Mouse (Mus musculus) urinary bladder, postnatal 4 days (tissue): Measurements from ENCODE around the gene Zgrf1.
A peak's percentile ranks its signal among the peaks of the same experiment; 100 is the strongest.

ENCODE experiments used
- DNase-seq, 2 experiments: peaks; one replicate each; pipeline ENCODE4 v3.0.0; 2021 to 2022; ENCODE audit warnings: low spot score in 2 of 2

Gene Zgrf1

GRCm38 (mm10) chr3:127558201-127558600 is 4.9 kb downstream of the Zgrf1 start:
- DNase-seq = no peak

GRCm38 (mm10) chr3:127562974-127563373 is 9.7 kb downstream of the Zgrf1 start:
- DNase-seq = no peak

DNA sequence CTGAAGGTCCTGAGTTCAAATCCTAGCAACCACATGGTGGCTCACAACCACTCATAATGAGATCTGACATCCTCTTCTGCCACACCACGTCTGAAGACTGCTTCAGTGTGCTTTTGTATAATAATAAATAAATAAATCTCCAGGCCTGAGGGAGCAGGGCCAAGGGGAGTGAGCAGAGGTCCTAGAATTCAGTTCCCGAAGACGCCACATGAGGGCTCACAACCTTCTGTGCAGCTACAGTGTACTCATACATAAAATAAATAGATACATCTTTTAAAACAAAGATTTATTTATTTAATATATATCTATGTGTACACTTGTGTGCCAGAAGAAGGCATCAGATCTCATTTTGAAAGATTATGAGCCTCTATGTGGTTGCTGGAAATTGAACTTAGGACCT is 11.8 kb downstream of the Zgrf1 start:
- no peak for DNase-seq

DNA sequence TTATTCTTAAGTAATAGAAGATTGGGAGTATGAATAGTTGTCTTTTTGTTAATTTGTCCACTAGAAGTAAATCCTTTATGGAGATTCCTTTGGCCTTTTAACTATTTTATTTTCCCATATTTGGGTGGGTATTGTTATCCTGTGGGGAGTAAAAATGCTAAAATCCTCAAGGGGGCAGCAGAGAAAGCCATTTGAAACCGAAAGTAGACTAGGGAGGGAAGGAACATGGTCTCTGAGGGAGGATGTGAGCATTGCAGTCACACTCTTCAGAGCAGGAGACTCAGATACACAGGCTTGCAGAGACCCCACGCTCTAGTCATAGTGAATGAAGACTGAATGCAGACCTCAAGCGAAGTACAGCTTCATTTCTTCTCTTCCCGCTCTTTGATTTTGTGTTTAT is 19.3 kb downstream of the Zgrf1 start:
- no peak for DNase-seq

- DNase-seq = no peak
Observed at GRCm38 (mm10) chr3:127597136-127597535, 43.8 kb downstream of the Zgrf1 start.

DNA sequence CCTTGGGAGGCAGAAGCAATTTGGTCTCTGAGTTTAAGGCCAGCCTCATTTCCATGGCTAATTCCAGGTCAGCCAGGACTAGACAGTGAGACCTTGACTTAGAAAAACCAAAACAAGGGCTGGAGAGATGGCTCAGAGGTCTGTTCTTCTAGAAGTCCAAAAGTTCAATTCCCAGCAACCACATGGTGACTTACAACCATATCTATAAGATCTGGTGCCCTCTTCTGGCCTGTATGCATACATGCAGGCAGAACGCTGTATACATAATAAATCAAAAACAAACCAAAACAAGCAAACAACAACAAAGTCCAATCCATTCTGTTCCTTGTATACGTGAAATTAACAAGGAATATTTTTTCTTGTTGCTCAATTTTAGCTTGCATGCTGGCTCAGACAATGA is 54.8 kb downstream of the Zgrf1 start:
- no peak for DNase-seq

DNA sequence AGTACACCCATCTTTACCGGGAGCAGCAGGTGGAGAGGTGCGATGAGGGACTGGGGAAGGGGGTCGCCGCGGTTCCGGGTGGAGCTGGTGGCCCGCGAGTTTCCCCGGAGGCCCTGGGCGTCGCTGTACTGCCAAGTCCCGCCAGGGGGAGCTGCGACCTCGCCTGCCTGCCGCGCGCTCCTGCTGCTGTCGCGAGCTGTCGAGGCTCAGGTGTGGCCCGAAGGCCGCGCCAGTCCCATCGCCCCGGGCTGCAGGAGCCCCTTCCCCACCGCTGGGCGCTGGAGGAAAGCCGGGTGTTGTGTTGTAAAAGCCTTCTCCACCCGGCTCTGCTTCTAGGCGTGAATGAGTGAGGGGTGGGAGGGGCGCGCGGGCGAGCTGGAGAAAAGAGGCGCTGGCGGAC is 72.0 kb downstream of the Zgrf1 start:
- peak in 1 of 2 experiments; percentile 51 for DNase-seq

DNA sequence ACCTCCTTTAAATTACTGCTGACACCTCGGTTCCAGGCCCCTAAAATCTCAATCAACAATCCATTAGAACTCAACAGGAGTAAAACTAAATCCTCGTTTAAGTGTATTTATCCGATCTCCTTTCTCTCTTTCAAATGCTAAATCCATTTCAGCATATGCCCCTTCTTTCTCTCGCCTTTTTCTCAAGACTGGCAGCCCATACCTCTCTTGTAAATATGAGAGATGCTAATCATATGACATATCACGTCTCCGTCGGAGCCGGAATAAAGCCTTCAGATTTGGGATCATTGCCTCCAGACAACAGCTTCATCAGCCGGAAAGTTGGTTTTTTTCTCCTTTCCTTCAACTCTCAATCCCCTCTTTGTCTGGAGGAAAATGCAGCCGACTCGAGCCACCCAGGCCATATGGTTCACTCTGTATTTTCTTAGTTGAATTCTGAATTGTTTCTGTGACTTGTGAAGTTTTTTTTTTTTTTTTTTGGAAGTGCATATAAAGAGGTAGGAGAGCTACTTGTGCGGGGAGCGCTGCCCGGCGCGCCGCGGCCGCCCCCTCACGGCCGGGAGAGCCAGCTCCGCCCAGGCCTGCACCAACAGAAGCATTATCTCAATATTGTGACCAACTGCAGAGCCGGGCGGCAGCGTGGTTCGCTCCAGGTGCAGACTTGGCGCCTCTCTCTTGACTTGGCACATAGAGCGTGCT is 72.6 kb downstream of the Zgrf1 start:
- no peak for DNase-seq

GRCm38 (mm10) chr3:127626524-127626923 is 73.2 kb downstream of the Zgrf1 start:
- no peak for DNase-seq

GRCm38 (mm10) chr3:127627151-127627955 is 74.1 kb downstream of the Zgrf1 start:
- DNase-seq = no peak

GRCm38 (mm10) chr3:127627956-127628310 is 74.6 kb downstream of the Zgrf1 start:
- DNase-seq = no peak

DNA sequence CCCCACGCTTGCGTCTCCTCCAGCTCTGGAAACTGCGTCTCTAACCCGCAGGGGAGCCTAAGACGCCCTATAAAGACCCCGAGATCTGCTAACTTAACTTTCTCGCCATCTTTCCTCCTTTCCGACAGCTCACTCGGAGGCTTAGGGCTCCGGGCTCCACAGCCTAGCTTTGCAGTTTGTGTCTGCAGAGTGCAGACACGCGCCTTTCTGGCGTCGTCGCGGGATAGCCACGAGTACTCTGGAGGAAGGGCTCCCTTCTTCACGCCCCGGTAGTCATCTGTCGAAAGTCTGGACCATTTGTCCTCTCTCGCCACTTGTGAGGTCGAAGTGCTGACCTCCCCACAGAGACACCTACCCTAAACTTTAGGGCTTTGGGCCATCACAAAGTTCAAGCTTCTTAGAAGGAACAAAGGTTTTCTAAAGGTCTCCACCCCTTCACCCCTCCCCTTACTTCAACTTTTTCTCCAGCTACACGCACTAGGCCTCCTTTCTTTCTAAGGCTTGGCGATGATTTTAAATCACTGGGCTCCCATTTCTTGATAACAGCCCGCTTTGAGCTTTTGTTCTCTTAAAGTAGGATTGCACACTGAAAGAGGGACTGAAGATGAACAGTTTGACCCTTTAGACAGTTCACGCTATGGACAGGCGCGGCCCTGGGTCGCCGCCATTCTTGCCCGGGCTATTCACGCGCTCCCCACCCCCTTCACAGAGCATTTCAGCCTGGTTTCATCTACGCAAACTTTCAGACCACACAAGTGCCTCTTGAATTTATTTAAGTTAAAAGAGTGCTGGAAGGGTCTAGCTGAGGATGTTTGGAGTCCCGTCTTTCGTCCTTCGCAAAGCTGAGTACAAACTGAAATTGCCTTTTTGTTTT is 75.3 kb downstream of the Zgrf1 start:
- no peak for DNase-seq

GRCm38 (mm10) chr3:127630190-127630589 is 76.9 kb downstream of the Zgrf1 start:
- DNase-seq = no peak

DNA sequence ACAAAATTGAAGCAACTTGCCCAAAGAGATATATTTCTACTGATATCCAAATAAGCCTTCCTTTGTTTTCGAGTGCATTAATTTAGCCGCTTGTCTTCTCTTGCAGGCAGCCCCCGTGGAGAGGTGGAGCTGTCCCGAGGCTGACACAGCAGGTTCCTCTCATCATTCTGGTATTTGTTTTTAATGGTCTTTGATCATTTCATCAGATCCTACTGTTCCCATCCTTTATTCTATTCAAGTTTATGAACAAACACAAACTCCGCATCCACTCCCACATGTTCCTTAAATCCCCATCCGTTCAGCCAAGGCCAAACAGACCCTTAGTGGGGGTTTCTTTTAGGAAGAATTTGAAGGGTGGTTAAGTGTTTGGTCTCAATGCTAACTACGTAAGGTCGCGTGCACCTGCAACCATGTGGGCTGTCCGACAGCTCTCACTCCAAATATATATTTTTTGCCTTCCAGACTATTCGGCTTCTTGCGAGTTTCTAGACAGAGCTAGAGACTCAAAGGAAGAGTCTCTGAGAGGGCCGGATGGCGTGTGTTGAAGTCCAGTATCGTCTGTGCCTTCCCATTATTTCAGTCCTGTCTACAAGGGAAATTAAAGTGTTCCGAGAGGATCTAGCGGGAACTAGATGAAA is 77.6 kb downstream of the Zgrf1 start:
- no peak for DNase-seq

DNA sequence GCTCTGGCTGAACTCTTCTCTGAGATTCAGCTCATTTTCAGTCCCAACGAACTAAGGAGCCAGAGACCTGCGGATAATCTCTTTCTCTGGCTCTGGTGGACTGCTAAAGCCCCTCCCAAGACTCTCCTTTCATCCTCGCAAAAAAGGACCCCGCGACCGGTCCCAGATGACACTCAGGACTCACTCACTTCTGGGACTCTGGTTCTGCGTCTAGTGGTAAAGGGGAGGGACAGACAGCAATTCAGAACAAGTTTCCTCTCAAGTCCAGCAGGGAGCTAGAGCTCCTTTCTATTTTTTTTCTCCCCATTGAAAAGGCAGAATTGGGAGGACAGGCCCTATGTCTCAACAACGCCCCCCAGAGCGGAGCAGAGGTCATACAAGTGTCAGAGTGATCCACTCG is 78.3 kb downstream of the Zgrf1 start:
- no peak for DNase-seq

DNA sequence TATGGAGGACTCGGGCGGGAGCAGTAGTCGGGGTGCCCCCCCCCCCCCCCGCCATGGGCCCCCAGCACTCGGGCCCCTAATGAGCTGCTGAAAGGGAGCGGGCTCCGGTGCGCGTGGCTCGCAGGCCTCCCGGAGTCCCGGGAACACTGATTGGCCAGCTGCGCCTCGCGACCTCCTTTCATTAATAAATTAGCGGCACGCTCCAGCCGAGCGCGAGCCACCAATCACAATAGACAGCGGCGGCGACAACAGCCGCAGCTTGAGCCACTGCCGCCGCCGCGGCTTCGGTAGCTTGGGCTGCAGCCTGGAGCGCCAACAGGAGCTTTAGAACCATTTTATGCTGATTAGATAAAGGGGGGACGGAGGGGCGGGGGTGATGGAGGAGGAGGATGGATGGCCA is 79.2 kb downstream of the Zgrf1 start:
- DNase-seq = no peak

DNA sequence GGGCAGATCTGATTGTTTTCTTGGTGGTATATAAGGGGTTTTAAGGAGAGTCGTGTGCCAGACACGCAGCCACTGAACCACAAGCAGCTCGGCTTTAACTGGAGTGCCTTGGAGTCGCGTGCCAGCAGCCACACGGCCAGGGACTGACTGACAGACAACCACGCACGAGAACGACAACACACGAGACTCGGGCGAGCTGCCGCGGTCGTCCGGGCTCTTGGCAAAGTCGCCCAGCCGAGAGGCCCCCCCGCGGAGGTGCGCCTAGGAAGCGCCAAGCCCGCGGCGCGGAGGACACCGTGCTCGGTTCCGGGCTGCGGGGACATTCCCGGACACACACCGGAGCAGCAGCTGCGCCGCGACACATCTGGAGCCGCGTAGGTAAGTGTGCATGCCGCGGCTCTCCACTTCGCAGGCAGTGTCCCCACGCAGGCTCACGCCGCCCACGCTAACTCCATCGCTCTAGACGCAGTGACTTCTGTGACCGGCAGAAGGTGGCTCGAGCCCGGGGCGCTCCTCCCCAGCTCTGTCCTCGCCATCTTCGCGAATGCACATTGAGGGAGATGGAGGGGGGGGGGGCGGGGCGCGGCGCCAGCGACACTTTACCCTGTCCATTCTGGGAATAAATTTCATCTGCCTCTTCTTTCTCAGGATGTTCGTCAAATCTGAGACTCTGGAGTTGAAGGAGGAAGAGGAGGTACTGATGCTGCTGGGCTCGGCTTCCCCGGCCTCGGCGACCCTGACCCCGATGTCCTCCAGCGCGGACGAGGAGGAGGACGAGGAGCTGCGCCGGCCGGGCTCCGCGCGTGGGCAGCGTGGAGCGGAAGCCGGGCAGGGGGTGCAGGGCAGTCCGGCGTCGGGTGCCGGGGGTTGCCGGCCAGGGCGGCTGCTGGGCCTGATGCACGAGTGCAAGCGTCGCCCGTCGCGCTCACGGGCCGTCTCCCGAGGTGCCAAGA is 80.1 kb downstream of the Zgrf1 start, which contains the start of gene Neurog2:
Gene Neurog2, plus strand, starts transcription at position 56 of the 953 bp plus-strand sequence.
- no peak for DNase-seq

DNA sequence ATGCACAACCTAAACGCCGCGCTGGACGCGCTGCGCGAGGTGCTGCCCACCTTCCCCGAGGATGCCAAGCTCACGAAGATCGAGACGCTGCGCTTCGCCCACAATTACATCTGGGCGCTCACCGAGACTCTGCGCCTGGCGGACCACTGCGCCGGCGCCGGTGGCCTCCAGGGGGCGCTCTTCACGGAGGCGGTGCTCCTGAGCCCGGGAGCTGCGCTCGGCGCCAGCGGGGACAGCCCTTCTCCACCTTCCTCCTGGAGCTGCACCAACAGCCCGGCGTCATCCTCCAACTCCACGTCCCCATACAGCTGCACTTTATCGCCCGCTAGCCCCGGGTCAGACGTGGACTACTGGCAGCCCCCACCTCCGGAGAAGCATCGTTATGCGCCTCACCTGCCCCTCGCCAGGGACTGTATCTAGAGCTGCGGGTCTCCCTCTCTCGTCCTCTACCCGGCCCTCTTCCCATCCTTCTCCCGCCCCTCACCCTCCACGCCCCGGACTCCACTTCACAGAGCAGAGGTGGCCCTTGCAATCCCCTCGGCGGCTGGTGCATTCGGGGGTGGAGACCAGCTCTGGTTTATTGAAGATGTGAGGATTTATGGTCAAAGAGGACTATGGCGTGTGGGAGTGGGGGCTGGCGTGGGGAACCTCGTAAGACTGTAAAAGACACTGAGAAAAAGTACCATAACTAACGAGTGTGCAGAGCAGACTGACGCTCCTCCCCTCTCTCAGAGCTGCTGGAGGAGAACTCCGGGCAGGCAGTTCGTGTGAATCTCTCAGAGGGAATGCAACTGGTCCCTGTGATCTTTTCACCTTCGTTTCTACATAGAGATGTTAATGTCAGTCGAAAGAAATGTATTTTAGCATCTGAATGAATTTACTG is 81.1 kb downstream of the Zgrf1 start:
- peak; percentile 66 to 79 for DNase-seq

DNA sequence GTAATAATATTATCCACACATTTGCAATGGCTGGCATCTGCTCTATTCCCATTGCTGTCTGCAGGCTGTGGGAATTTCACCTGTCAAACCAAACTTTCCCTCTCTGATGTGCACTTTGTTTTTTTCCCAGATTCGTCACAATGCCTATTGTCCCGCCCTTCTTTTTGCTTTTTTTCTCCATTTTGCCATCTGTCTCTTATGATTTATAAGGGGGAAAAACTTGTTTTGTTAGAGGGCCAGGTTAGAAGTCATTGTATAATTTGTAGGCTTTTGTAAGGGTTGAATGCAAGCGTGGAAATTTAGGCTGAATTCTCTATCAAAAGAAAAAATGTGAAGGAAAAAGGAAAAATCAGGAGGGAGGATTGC is 81.7 kb downstream of the Zgrf1 start:
- no peak for DNase-seq
